Mouse (Mus musculus) liver, adult 2 months (tissue): ENCODE measurements around the gene Rps2.

Experiments
- CTCF ChIP-seq: fragments of 200-500 bp; IDR thresholded peaks from 2 replicates; pipeline ENCODE4 v1.5.1; 2011; ENCODE audit warnings: low read depth, low read length, control low read depth
- POLR2A ChIP-seq: fragments of 200-500 bp; IDR thresholded peaks from 2 replicates; pipeline ENCODE4 v1.6.1; 2011; ENCODE audit warnings: low read length, control low read depth; ENCODE audit not compliant: insufficient read depth; ENCODE audit errors: extremely low read depth

DNA sequence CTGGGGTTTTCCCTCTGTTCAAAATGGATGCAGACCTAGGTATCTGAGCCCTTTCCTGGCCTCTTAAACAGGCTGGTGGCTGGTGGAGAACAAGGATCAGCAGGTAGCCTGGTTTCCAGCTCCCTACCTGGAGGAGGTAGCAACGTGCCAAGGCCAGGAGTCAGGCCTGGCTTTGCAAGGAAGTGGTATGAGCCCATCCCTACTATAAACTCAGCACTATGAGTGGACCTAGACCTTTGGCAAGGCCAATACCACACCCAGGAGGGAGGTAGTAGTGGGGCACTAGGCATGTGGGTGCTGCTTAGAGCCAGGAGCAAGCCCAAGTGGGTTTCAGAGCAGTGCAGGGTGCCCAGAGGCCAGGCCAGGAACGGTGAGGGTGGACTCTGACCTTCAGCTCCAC, 18.4 kb upstream of the Rps2 start:
- TF ChIP-seq CTCF (no peak), POLR2A (no peak)
